Comparison of ENCODE assay signal across 9 mouse cellular contexts in genomic region chr8:111630105-111630521, GRCm38 (mm10). TPM values are rescaled to one million over a fixed set of nuclear protein-coding genes. Genes with fewer than 3 reads are reported as not detected.
DNase-seq lines count a peak whose midpoint lies in the region; ATAC-seq and TF ChIP-seq lines count a peak whose summit lies in the region.
"Had no signal": no experiment of that assay in that cellular context is flagged by ENCODE, and none has a peak within 500 bp of the region (broad histone marks: within the 10 kb centered on the region; RNA-seq: fewer than 3 reads in every experiment).

Gene Ldhd, minus strand, starts transcription at chr8:111630374.

- H3K36me3 ChIP-seq in forebrain, embryonic 10.5 days (replicated peaks), result peaks cover 21% of the 10 kb centered on the region
- no peaks in the 10 kb centered on the region for H3K36me3 ChIP-seq in heart, postnatal 0 days (replicated peaks; ENCODE audit: control insufficient read depth, insufficient read depth, low read length)

- ATAC-seq in heart, postnatal 0 days (ENCODE audit: insufficient read depth, low read depth), result peak; percentile 73

- peak within 1 kb of the TSS; percentile 37; the same call in 1 of the 2 replicates for H3K27ac ChIP-seq in forebrain, embryonic 10.5 days
- peak within 1 kb of the TSS; percentile 34; the same call in 1 of the 2 replicates for H3K27ac ChIP-seq in heart, postnatal 0 days (ENCODE audit: low read depth)

- no peak for TF ChIP-seq EP300 in heart, postnatal 0 days (IDR thresholded peaks at IDR 0.05; ENCODE audit: low read depth)

- TF ChIP-seq CTCF in heart, postnatal 0 days (IDR thresholded peaks at IDR 0.05; ENCODE audit: low read depth), result no peak

- peak; percentile 51 to 60 for DNase-seq in left cerebral cortex, adult 18-20 months (ENCODE audit: low spot score in 2 of 2)
- no peak for DNase-seq in left cerebral cortex, adult 11 months (ENCODE audit: low spot score)
- DNase-seq in adrenal gland, postnatal 4 days (ENCODE audit: low spot score in 2 of 2), result peak in 1 of 2 experiments; percentile 37
- no peak for DNase-seq in forebrain, embryonic 10.5 days (ENCODE audit: extremely low spot score, low spot score)
- peak; percentile 28 for DNase-seq in heart, postnatal 0 days (ENCODE audit: low spot score)
- DNase-seq in kidney, postnatal 36 days, result peak; percentile 84 to 85
- DNase-seq in lung, postnatal 4 days, result peak; percentile 52 to 56
- peak; percentile 18 for DNase-seq in yolk sac, embryonic 10.5 days (ENCODE audit: low spot score)

- H3K9me3 ChIP-seq in forebrain, embryonic 10.5 days, result no peaks in the 10 kb centered on the region
- H3K9me3 ChIP-seq in heart, postnatal 0 days (replicated peaks; ENCODE audit: control insufficient read depth, low read length), result 0 out of 2 replicates have a peak, but pooled peaks cover 3% of the 10 kb centered on the region

- peaks cover 9% of the 10 kb centered on the region for H3K4me1 ChIP-seq in forebrain, embryonic 10.5 days
- H3K4me1 ChIP-seq in heart, postnatal 0 days (ENCODE audit: control insufficient read depth, insufficient read depth), result peaks cover 7% of the 10 kb centered on the region; the same call in 1 of the 2 replicates

- peak within 1 kb of the TSS; percentile 68 for H3K4me2 ChIP-seq in heart, postnatal 0 days (ENCODE audit: low read depth, low read length)

- H3K9ac ChIP-seq in heart, postnatal 0 days (replicated peaks; ENCODE audit: low read depth, low read length), result peak within 1 kb of the TSS; percentile 53; the same call in 1 of the 2 replicates

- no peaks in the 10 kb centered on the region for H3K27me3 ChIP-seq in forebrain, embryonic 10.5 days (ENCODE audit: poor library complexity, severe bottlenecking)
- no peaks in the 10 kb centered on the region for H3K27me3 ChIP-seq in heart, postnatal 0 days (ENCODE audit: control insufficient read depth, insufficient read depth, low read length)
- H3K27me3 ChIP-seq: CH12.LX had no signal

- peak within 1 kb of the TSS; percentile 37 for H3K4me3 ChIP-seq in forebrain, embryonic 10.5 days
- H3K4me3 ChIP-seq in heart, postnatal 0 days (ENCODE audit: low read depth, low read length), result peak within 1 kb of the TSS; percentile 48

- 30% methylated on average over 13 of the region's 13 CpGs for WGBS in forebrain, embryonic 10.5 days
- WGBS in heart, postnatal 0 days, result 29% methylated on average over 13 of the region's 13 CpGs

RNA-seq across cellular contexts. Expression of gene Ldhd, which starts in this region (rescaled TPM):
- total RNA-seq in left cerebral cortex, adult 18-20 months (2021), result 1 to 10 TPM; 9.1 to 9.3 TPM
- total RNA-seq in adrenal gland, postnatal 4 days (2021), result 10 to 100 TPM; 22.0 to 23.2 TPM
- polyA plus RNA-seq in forebrain, embryonic 10.5 days (2016; fragmentation: Nextera tagmentation; extraction: Ambion mirVana), result 0.14 TPM in 1 of 2 replicates, not detected in the other
- 2.7 and 4.3 TPM in 2 replicates for total RNA-seq in heart, postnatal 0 days (2014; rRNA removed; ENCODE audit: low replicate concordance)
- polyA plus RNA-seq in heart, postnatal 0 days (2015; fragmentation: Nextera tagmentation; extraction: Ambion mirVana), result 1.3 and 1.5 TPM in 2 replicates

Comparison
In these comparisons a context has a peak if more than half of its experiments do, and no peak if none do; other contexts are left out.
1. DNase-seq: peak in left cerebral cortex, adult 18-20 months (2 of 2), heart, postnatal 0 days (single experiment), kidney, postnatal 36 days (2 of 2), lung, postnatal 4 days (2 of 2) and yolk sac, embryonic 10.5 days (single experiment); none in left cerebral cortex, adult 11 months (single experiment) and forebrain, embryonic 10.5 days (single experiment).